Mouse (Mus musculus): ENCODE results near the gene Prkch. TPM values are rescaled to one million over a fixed set of nuclear protein-coding genes. Genes with fewer than 3 reads are reported as not detected.

The Prkch gene
- polyA plus RNA-seq, 1 experiment = 43.1 TPM

GRCm38 (mm10) chr12:73746072-73746471 lies 161.5 kb downstream of the Prkch start:
- H3K4me3 ChIP-seq (ENCODE audit: control insufficient read depth, insufficient read depth, low read length) = no peak overlapping the region
- WGBS = 96% methylated on average over 6 of the region's 6 CpGs
- DNase-seq = no peak
- H3K27me3 ChIP-seq (ENCODE audit: control insufficient read depth, insufficient read depth, low read length) = no peaks in the 10 kb centered on the region
- no peaks in the 10 kb centered on the region for H3K4me1 ChIP-seq (replicated peaks; ENCODE audit: control insufficient read depth, insufficient read depth, low read length)
- H3K27ac ChIP-seq (ENCODE audit: control insufficient read depth, insufficient read depth, low read length) = no peak overlapping the region
- TF ChIP-seq CTCF (IDR thresholded peaks at IDR 0.05; ENCODE audit: borderline replicate concordance, control insufficient read depth, extremely low read depth, insufficient read depth, low read length, poor library complexity) (no peak), POLR2A (IDR thresholded peaks at IDR 0.05; ENCODE audit: control insufficient read depth, extremely low read depth, insufficient read depth, low read length, poor library complexity) (no peak)
- no peaks in the 10 kb centered on the region for H3K36me3 ChIP-seq (ENCODE audit: control insufficient read depth, insufficient read depth, low read length)

DNA sequence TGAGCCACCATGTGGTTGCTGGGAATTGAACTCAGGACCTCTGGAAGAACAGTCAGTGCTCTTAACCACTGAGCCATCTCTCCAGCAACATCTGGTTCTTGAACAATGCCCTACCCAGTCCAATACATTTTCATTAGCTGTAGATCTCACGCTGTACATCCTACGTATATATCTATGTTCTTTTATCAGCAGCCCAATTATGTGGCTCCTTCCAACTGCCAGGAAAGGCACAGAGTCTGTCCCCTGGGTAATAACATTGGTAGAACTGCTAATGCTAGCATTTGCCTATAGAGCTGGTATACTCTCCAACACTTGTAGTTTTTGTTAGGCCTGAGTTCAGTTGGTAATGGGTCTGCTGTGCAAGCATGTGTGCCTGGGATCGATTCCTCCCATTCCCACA lies 163.8 kb downstream of the Prkch start:
- H3K4me3 ChIP-seq (ENCODE audit: control insufficient read depth, insufficient read depth, low read length) = no peak overlapping the region
- WGBS = 97% methylated on average over 3 of the region's 3 CpGs
- TF ChIP-seq POLR2A (IDR thresholded peaks at IDR 0.05; ENCODE audit: control insufficient read depth, extremely low read depth, insufficient read depth, low read length, poor library complexity) (no peak), CTCF (IDR thresholded peaks at IDR 0.05; ENCODE audit: borderline replicate concordance, control insufficient read depth, extremely low read depth, insufficient read depth, low read length, poor library complexity) (no peak)
- H3K27me3 ChIP-seq (ENCODE audit: control insufficient read depth, insufficient read depth, low read length) = no peaks in the 10 kb centered on the region
- H3K27ac ChIP-seq (ENCODE audit: control insufficient read depth, insufficient read depth, low read length) = no peak overlapping the region
- no peaks in the 10 kb centered on the region for H3K4me1 ChIP-seq (replicated peaks; ENCODE audit: control insufficient read depth, insufficient read depth, low read length)
- no peak for DNase-seq
- H3K36me3 ChIP-seq (ENCODE audit: control insufficient read depth, insufficient read depth, low read length) = no peaks in the 10 kb centered on the region

- H3K4me3 ChIP-seq (ENCODE audit: control insufficient read depth, insufficient read depth, low read length) = no peak overlapping the region
- H3K36me3 ChIP-seq (ENCODE audit: control insufficient read depth, insufficient read depth, low read length) = peaks cover 7% of the 10 kb centered on the region
- no peaks in the 10 kb centered on the region for H3K4me1 ChIP-seq (replicated peaks; ENCODE audit: control insufficient read depth, insufficient read depth, low read length)
- H3K27ac ChIP-seq (ENCODE audit: control insufficient read depth, insufficient read depth, low read length) = no peak overlapping the region
- TF ChIP-seq CTCF (IDR thresholded peaks at IDR 0.05; ENCODE audit: borderline replicate concordance, control insufficient read depth, extremely low read depth, insufficient read depth, low read length, poor library complexity) (no peak), POLR2A (IDR thresholded peaks at IDR 0.05; ENCODE audit: control insufficient read depth, extremely low read depth, insufficient read depth, low read length, poor library complexity) (no peak)
- 95% methylated on average over 9 of the region's 9 CpGs for WGBS
- DNase-seq = no peak
- no peaks in the 10 kb centered on the region for H3K27me3 ChIP-seq (ENCODE audit: control insufficient read depth, insufficient read depth, low read length)
Measured at GRCm38 (mm10) chr12:73754476-73755150, 170.0 kb downstream of the Prkch start.

- no peak overlapping the region for H3K27ac ChIP-seq (ENCODE audit: control insufficient read depth, insufficient read depth, low read length)
- H3K27me3 ChIP-seq (ENCODE audit: control insufficient read depth, insufficient read depth, low read length) = no peaks in the 10 kb centered on the region
- 97% methylated on average over 8 of the region's 8 CpGs for WGBS
- no peaks in the 10 kb centered on the region for H3K4me1 ChIP-seq (replicated peaks; ENCODE audit: control insufficient read depth, insufficient read depth, low read length)
- peaks cover 15% of the 10 kb centered on the region for H3K36me3 ChIP-seq (ENCODE audit: control insufficient read depth, insufficient read depth, low read length)
- TF ChIP-seq CTCF (IDR thresholded peaks at IDR 0.05; ENCODE audit: borderline replicate concordance, control insufficient read depth, extremely low read depth, insufficient read depth, low read length, poor library complexity) (no peak), POLR2A (IDR thresholded peaks at IDR 0.05; ENCODE audit: control insufficient read depth, extremely low read depth, insufficient read depth, low read length, poor library complexity) (no peak)
- H3K4me3 ChIP-seq (ENCODE audit: control insufficient read depth, insufficient read depth, low read length) = no peak overlapping the region
- no peak for DNase-seq
Measured at GRCm38 (mm10) chr12:73755646-73756045, 171.1 kb downstream of the Prkch start.

- H3K27ac ChIP-seq (ENCODE audit: control insufficient read depth, insufficient read depth, low read length) = peak overlapping the region; percentile 38; the same call in 1 of the 2 replicates
- no peak for DNase-seq
- TF ChIP-seq CTCF (IDR thresholded peaks at IDR 0.05; ENCODE audit: borderline replicate concordance, control insufficient read depth, extremely low read depth, insufficient read depth, low read length, poor library complexity) = no peak
- no peak for TF ChIP-seq POLR2A (IDR thresholded peaks at IDR 0.05; ENCODE audit: control insufficient read depth, extremely low read depth, insufficient read depth, low read length, poor library complexity)
- peaks cover 19% of the 10 kb centered on the region for H3K36me3 ChIP-seq (ENCODE audit: control insufficient read depth, insufficient read depth, low read length)
- H3K27me3 ChIP-seq (ENCODE audit: control insufficient read depth, insufficient read depth, low read length) = no peaks in the 10 kb centered on the region
- no peaks in the 10 kb centered on the region for H3K4me1 ChIP-seq (replicated peaks; ENCODE audit: control insufficient read depth, insufficient read depth, low read length)
- WGBS = 59% methylated on average over 6 of the region's 6 CpGs
- H3K4me3 ChIP-seq (ENCODE audit: control insufficient read depth, insufficient read depth, low read length) = no peak overlapping the region
Measured at GRCm38 (mm10) chr12:73756527-73756926, 171.9 kb downstream of the Prkch start.

- no peak overlapping the region for H3K4me3 ChIP-seq (ENCODE audit: control insufficient read depth, insufficient read depth, low read length)
- WGBS = 96% methylated on average over 6 of the region's 6 CpGs
- peaks cover 24% of the 10 kb centered on the region for H3K36me3 ChIP-seq (ENCODE audit: control insufficient read depth, insufficient read depth, low read length)
- peaks cover 4% of the 10 kb centered on the region; the same call in 1 of the 2 replicates for H3K4me1 ChIP-seq (replicated peaks; ENCODE audit: control insufficient read depth, insufficient read depth, low read length)
- no peaks in the 10 kb centered on the region for H3K27me3 ChIP-seq (ENCODE audit: control insufficient read depth, insufficient read depth, low read length)
- TF ChIP-seq POLR2A (IDR thresholded peaks at IDR 0.05; ENCODE audit: control insufficient read depth, extremely low read depth, insufficient read depth, low read length, poor library complexity) (no peak), CTCF (IDR thresholded peaks at IDR 0.05; ENCODE audit: borderline replicate concordance, control insufficient read depth, extremely low read depth, insufficient read depth, low read length, poor library complexity) (no peak)
- DNase-seq = no peak
- H3K27ac ChIP-seq (ENCODE audit: control insufficient read depth, insufficient read depth, low read length) = no peak overlapping the region
Measured at GRCm38 (mm10) chr12:73762001-73762400, 177.4 kb downstream of the Prkch start.

All from thymus, adult 2 months (tissue).